Mouse (Mus musculus) neural tube, embryonic 11.5 days (tissue): Measurements from ENCODE around the gene Ankrd13c. TPM values are rescaled to one million over a fixed set of nuclear protein-coding genes. Genes with fewer than 3 reads are reported as not detected.
A peak's percentile ranks its signal among the peaks of the same experiment; 100 is the strongest.
"Not testable (repeated sequence)": the region's sequence is repeated elsewhere in the genome, so short reads cannot be mapped to it uniquely, and the experiment has no call there.

Experiments
- ATAC-seq: fragments of 200-750 bp; cut with Nextera tagmentation; 2 replicates; pipeline ENCODE4 v1.8.0; 2017; ENCODE audit warnings: moderate number of reproducible peaks, mild to moderate bottlenecking, moderate TSS enrichment, moderate library complexity; ENCODE audit not compliant: insufficient read depth, low FRiP score, low TSS enrichment
- DNase-seq: peaks from one replicate; pipeline ENCODE4 v3.0.0-alpha.2; 2015; ENCODE audit warnings: low spot score
- H3K27ac ChIP-seq: fragments of 300-500 bp; sonication (generic); 2 replicates; pipeline ENCODE4 v1.5.1; 2014; ENCODE audit warnings: low read depth, mild to moderate bottlenecking, low read length
- H3K27me3 ChIP-seq: fragments of 300-500 bp; sonication (generic); 2 replicates; pipeline ENCODE4 v1.6.1; 2014; ENCODE audit warnings: mild to moderate bottlenecking, low read length, mixed read lengths; ENCODE audit not compliant: control insufficient read depth, insufficient read depth
- H3K36me3 ChIP-seq: fragments of 300-500 bp; sonication (generic); 2 replicates; pipeline ENCODE4 v1.6.1; 2014; ENCODE audit warnings: mild to moderate bottlenecking, low read length, moderate library complexity, mixed read lengths; ENCODE audit not compliant: control insufficient read depth, insufficient read depth
- H3K4me1 ChIP-seq: fragments of 300-500 bp; sonication (generic); 2 replicates; pipeline ENCODE4 v1.6.1; 2014; ENCODE audit warnings: low read length, mixed read lengths; ENCODE audit not compliant: control insufficient read depth, insufficient read depth
- H3K4me2 ChIP-seq: fragments of 300-500 bp; sonication (generic); 2 replicates; pipeline ENCODE4 v1.6.1; 2014; ENCODE audit warnings: low read depth, mild to moderate bottlenecking, moderate library complexity
- H3K4me3 ChIP-seq: fragments of 300-500 bp; sonication (generic); 2 replicates; pipeline ENCODE4 v1.5.1; 2014; ENCODE audit warnings: low read depth, low read length
- H3K9ac ChIP-seq: fragments of 300-500 bp; sonication (generic); 2 replicates; pipeline ENCODE4 v1.6.1; 2014; ENCODE audit warnings: mild to moderate bottlenecking, low read length
- H3K9me3 ChIP-seq: fragments of 300-500 bp; sonication (generic); 2 replicates; pipeline ENCODE4 v1.6.1; 2016; ENCODE audit warnings: low read length; ENCODE audit not compliant: control insufficient read depth
- WGBS: fragments of 180-500 bp; shearing (Covaris S2); extraction: QIAGEN DNeasy Blood & Tissue Kit; methylation state at CpG from one replicate; pipeline ENCODE4 v1.1.7; 2014; 5-methylcytosine and 5-hydroxymethylcytosine counted together
- polyA plus RNA-seq: library from polyadenylated mRNA; unstranded; fragments of >200 nt; fragmentation: Nextera tagmentation; extraction: Ambion mirVana; gene quantifications from 2 replicates; pipeline ENCODE4 v1.2.1, GENCODE M21; 2014

Ankrd13c gene
- polyA plus RNA-seq, 1 experiment from 2014 or later = 19.8 TPM

- WGBS = 77% methylated on average over 5 of the region's 6 CpGs
- H3K9me3 ChIP-seq, ATAC-seq, H3K27ac ChIP-seq, H3K4me3 ChIP-seq, H3K4me1 ChIP-seq, DNase-seq, H3K27me3 ChIP-seq, H3K36me3 ChIP-seq, H3K9ac ChIP-seq, H3K4me2 ChIP-seq: not testable (repeated sequence)
Measured at GRCm38 (mm10) chr3:157933223-157933622, 13.8 kb upstream of the Ankrd13c start.

GRCm38 (mm10) chr3:157934301-157934823 lies 12.7 kb upstream of the Ankrd13c start:
- Histone ChIP-seq H3K9me3 (no peaks in the 10 kb centered on the region), H3K4me1 (no peaks in the 10 kb centered on the region), H3K27ac (no peak overlapping the region), H3K4me3 (no peak overlapping the region), H3K27me3 (no peaks in the 10 kb centered on the region), H3K9ac (no peak overlapping the region), H3K36me3 (no peaks in the 10 kb centered on the region), H3K4me2 (no peak overlapping the region)
- ATAC-seq (no peak), DNase-seq (no peak)
- 78% methylated on average over 3 of the region's 3 CpGs for WGBS

GRCm38 (mm10) chr3:157938585-157938984 lies 8.5 kb upstream of the Ankrd13c start:
- no peaks in the 10 kb centered on the region for H3K36me3 ChIP-seq
- H3K4me3 ChIP-seq = no peak overlapping the region
- no peaks in the 10 kb centered on the region for H3K27me3 ChIP-seq
- no peaks in the 10 kb centered on the region for H3K9me3 ChIP-seq
- ATAC-seq (no peak), DNase-seq (no peak)
- no peak overlapping the region for H3K27ac ChIP-seq
- 86% methylated on average over 2 of the region's 2 CpGs for WGBS
- H3K9ac ChIP-seq = no peak overlapping the region
- H3K4me1 ChIP-seq = no peaks in the 10 kb centered on the region
- no peak overlapping the region for H3K4me2 ChIP-seq

GRCm38 (mm10) chr3:157947383-157948280 lies 593 bp downstream of the Ankrd13c start:
- DNase-seq = peak; percentile 41
- WGBS = under 1% methylated on average over 86 of the region's 93 CpGs

DNA sequence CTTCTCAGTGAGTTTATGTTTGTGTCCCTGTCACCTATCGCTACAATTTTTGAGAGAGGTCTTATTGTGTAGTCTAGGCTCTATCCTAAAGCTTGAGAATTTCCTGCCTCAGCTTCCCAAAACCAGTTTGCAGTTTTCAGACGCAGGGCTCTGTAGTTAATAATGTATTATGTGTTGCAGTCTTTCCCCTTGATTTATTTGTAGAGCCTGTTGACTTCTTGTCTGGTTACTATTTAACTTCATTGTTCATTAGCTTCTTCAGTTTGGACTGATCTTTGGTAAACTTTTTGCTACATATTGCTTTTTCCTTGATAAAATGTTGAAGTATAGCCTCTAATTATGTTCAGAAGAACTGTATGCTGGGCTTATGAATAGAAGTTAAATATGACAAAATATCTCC lies 5.7 kb downstream of the Ankrd13c start:
- no peak for DNase-seq
- H3K36me3 ChIP-seq = no peaks in the 10 kb centered on the region; the same call in 1 of the 2 replicates
- H3K4me3 ChIP-seq = no peak overlapping the region
- peaks cover 3% of the 10 kb centered on the region; the same call in 1 of the 2 replicates for H3K4me1 ChIP-seq
- H3K27ac ChIP-seq = no peak overlapping the region
- H3K9me3 ChIP-seq = no peaks in the 10 kb centered on the region
- no peak overlapping the region for H3K4me2 ChIP-seq
- ATAC-seq = no peak
- no peaks in the 10 kb centered on the region for H3K27me3 ChIP-seq
- 89% methylated on average over 2 of the region's 2 CpGs for WGBS
- no peak overlapping the region for H3K9ac ChIP-seq

More at GRCm38 (mm10) chr3:157947383-157948280, 593 bp downstream of the Ankrd13c start:
- peak overlapping the region; percentile 89 for H3K4me2 ChIP-seq
- no peaks in the 10 kb centered on the region for H3K9me3 ChIP-seq
- H3K36me3 ChIP-seq = no peaks in the 10 kb centered on the region; the same call in 1 of the 2 replicates
- peak overlapping the region; percentile 94 for H3K4me3 ChIP-seq
- H3K27ac ChIP-seq = peak overlapping the region; percentile 95
- ATAC-seq = peak; percentile 62
- peak overlapping the region; percentile 97 for H3K9ac ChIP-seq
- peaks cover 3% of the 10 kb centered on the region; the same call in 1 of the 2 replicates for H3K4me1 ChIP-seq
- H3K27me3 ChIP-seq = no peaks in the 10 kb centered on the region

- H3K4me3 ChIP-seq = no peak overlapping the region
- no peaks in the 10 kb centered on the region for H3K4me1 ChIP-seq
- WGBS = 97% methylated on average over 2 of the region's 2 CpGs
- no peaks in the 10 kb centered on the region for H3K27me3 ChIP-seq
- H3K36me3 ChIP-seq = no peaks in the 10 kb centered on the region; the same call in 1 of the 2 replicates
- no peak for DNase-seq
- no peak overlapping the region for H3K4me2 ChIP-seq
- H3K9me3 ChIP-seq = no peaks in the 10 kb centered on the region
- ATAC-seq = no peak
- H3K27ac ChIP-seq = no peak overlapping the region
- H3K9ac ChIP-seq = no peak overlapping the region
Measured at GRCm38 (mm10) chr3:157955466-157955865, 8.4 kb downstream of the Ankrd13c start.

DNA sequence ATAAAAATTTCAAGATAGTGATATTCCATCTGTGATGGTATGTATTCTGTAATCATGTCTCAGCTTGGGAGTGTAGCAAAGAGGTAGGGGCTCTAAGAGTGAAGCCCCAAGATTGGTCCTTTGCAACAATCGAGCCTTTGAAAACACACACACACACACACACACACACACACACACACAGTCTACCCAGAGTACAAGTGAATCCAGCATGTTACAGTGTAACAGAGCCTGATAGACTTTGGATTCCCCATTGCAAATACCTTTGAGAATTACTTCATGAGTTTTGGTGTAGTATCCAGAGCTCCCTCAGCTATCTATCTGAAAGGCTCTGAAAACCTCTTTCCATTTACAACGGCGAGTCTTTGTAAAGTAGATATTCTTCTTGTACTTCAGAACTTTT lies 9.2 kb downstream of the Ankrd13c start:
- Histone ChIP-seq H3K27me3 (no peaks in the 10 kb centered on the region), H3K4me1 (no peaks in the 10 kb centered on the region), H3K4me2 (no peak overlapping the region), H3K9me3 (no peaks in the 10 kb centered on the region), H3K27ac (no peak overlapping the region), H3K9ac (no peak overlapping the region), H3K4me3 (no peak overlapping the region), H3K36me3 (no peaks in the 10 kb centered on the region; the same call in 1 of the 2 replicates)
- DNase-seq (no peak), ATAC-seq (no peak)
- WGBS = 92% methylated on average over 3 of the region's 3 CpGs

GRCm38 (mm10) chr3:157957320-157957719 lies 10.3 kb downstream of the Ankrd13c start:
- no peak overlapping the region for H3K4me2 ChIP-seq
- no peaks in the 10 kb centered on the region for H3K9me3 ChIP-seq
- H3K27me3 ChIP-seq = no peaks in the 10 kb centered on the region
- H3K27ac ChIP-seq = no peak overlapping the region
- no peak overlapping the region for H3K9ac ChIP-seq
- no peak overlapping the region for H3K4me3 ChIP-seq
- ATAC-seq (no peak), DNase-seq (no peak)
- H3K36me3 ChIP-seq = no peaks in the 10 kb centered on the region
- H3K4me1 ChIP-seq = no peaks in the 10 kb centered on the region

GRCm38 (mm10) chr3:157971151-157971550 lies 24.1 kb downstream of the Ankrd13c start:
- Histone ChIP-seq H3K4me3 (no peak overlapping the region), H3K36me3 (no peaks in the 10 kb centered on the region), H3K27me3 (no peaks in the 10 kb centered on the region), H3K9me3 (no peaks in the 10 kb centered on the region), H3K4me2 (no peak overlapping the region), H3K27ac (no peak overlapping the region), H3K4me1 (no peaks in the 10 kb centered on the region), H3K9ac (no peak overlapping the region)
- WGBS = 100% methylated on average over 2 of the region's 2 CpGs
- ATAC-seq (no peak), DNase-seq (no peak)
